Mouse (Mus musculus): ENCODE measurements around the gene Rag1.

DNA sequence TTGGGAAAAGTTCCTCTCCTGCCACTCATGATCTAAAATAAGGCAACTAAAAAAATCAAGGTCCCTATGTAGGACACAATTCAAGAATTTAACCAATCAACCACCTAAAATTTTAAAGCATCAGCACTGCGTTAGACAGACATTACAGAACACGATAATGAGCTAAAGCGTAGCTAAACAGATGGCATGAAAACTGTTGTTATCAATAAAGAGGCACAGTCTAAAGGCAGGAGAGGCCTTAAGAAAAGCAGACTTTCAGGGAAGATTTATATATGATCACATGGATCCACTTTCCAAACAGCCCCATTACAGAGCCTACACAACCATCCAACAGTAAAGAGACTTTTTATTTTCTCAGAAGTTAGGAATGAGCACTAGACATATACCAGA, 16.4 kb upstream of the Rag1 start:
- no peak for TF ChIP-seq CTCF (IDR thresholded peaks at IDR 0.05; ENCODE audit: extremely low read depth, insufficient read depth, insufficient read length, insufficient replicate concordance)
- no peak for TF ChIP-seq POLR2A (IDR thresholded peaks at IDR 0.05; ENCODE audit: low read depth, low read length)

Measured in spleen, adult 2 months (tissue).